Mouse (Mus musculus): ENCODE measurements around the gene Anpep.
"Not testable (repeated sequence)": the region's sequence is repeated elsewhere in the genome, so short reads cannot be mapped to it uniquely, and the experiment has no call there.

Gene Anpep

GRCm38 (mm10) chr7:79810611-79811506, 50.0 kb downstream of the Anpep start, which contains the start of gene Mesp2:
Gene Mesp2, plus strand, starts transcription at chr7:79810727.
- DNase-seq (ENCODE audit: low spot score): peak; percentile 52

GRCm38 (mm10) chr7:79808561-79808960, 52.3 kb downstream of the Anpep start:
- no peak for DNase-seq (ENCODE audit: low spot score)

GRCm38 (mm10) chr7:79803887-79804286, 57.0 kb downstream of the Anpep start:
- DNase-seq (ENCODE audit: low spot score): peak; percentile 53

GRCm38 (mm10) chr7:79802037-79802436, 58.8 kb downstream of the Anpep start:
- no peak for DNase-seq (ENCODE audit: low spot score)

GRCm38 (mm10) chr7:79801391-79801790, 59.5 kb downstream of the Anpep start:
- no peak for DNase-seq (ENCODE audit: low spot score)

- DNase-seq (ENCODE audit: low spot score): no peak
Measured at GRCm38 (mm10) chr7:79800336-79800735, 60.5 kb downstream of the Anpep start.

- DNase-seq (ENCODE audit: low spot score): no peak
Measured at GRCm38 (mm10) chr7:79799506-79799905, 61.4 kb downstream of the Anpep start.

GRCm38 (mm10) chr7:79799048-79799447, 61.8 kb downstream of the Anpep start:
- peak; percentile 51 for DNase-seq (ENCODE audit: low spot score)

GRCm38 (mm10) chr7:79798606-79799005, 62.3 kb downstream of the Anpep start:
- no peak for DNase-seq (ENCODE audit: low spot score)

GRCm38 (mm10) chr7:79793688-79794087, 67.2 kb downstream of the Anpep start, which contains the start of gene Mesp1:
Gene Mesp1, minus strand, starts transcription at chr7:79793788.
- no peak for DNase-seq (ENCODE audit: low spot score)

GRCm38 (mm10) chr7:79792635-79793421, 68.0 kb downstream of the Anpep start:
- DNase-seq (ENCODE audit: low spot score): no peak

GRCm38 (mm10) chr7:79789812-79790211, 71.0 kb downstream of the Anpep start:
- not testable (repeated sequence) for DNase-seq (ENCODE audit: low spot score)

- peak; percentile 24 for DNase-seq (ENCODE audit: low spot score)
Measured at GRCm38 (mm10) chr7:79786295-79786694, 74.6 kb downstream of the Anpep start.

- DNase-seq (ENCODE audit: low spot score): no peak
Measured at GRCm38 (mm10) chr7:79782516-79782855, 78.4 kb downstream of the Anpep start.

GRCm38 (mm10) chr7:79781826-79782515, 78.9 kb downstream of the Anpep start:
- no peak for DNase-seq (ENCODE audit: low spot score)

- DNase-seq (ENCODE audit: low spot score): peak; percentile 66
Measured at GRCm38 (mm10) chr7:79780647-79781626, 79.9 kb downstream of the Anpep start.
